Mouse (Mus musculus) stomach, postnatal 0 days (tissue): ENCODE measurements at regions not wholly inside any gene's neighbourhood (a gene's known extent, or its start where the extent isn't known, plus 50 kb on each side); places are given as distances from the start of the nearest gene placed in this dataset.

Source experiments
- CTCF ChIP-seq: IDR thresholded peaks from 2 replicates; pipeline ENCODE4 v1.5.1; 2016; ENCODE audit warnings: antibody characterized with exemption, low read depth, mild to moderate bottlenecking, moderate library complexity
- EP300 ChIP-seq: optimal IDR thresholded peaks from 2 replicates; pipeline ENCODE3; 2016; ENCODE audit warnings: antibody characterized with exemption

GRCm38 (mm10) chr1:94183876-94184275 is 131.5 kb upstream of the Pdcd1 start:
- TF ChIP-seq CTCF, result no peak
- TF ChIP-seq EP300, result no peak
